Mouse (Mus musculus) MEL-GATA-1-ER (cell line): ENCODE results near the gene Gpx6.
A peak's percentile ranks its signal among the peaks of the same experiment; 100 is the strongest.

Experiments used
- DNase-seq: peaks from one replicate; pipeline ENCODE4 v3.0.0-alpha.2; 2012; ENCODE audit warnings: low read depth; ENCODE audit errors: extremely low read depth

Gene Gpx6

DNA sequence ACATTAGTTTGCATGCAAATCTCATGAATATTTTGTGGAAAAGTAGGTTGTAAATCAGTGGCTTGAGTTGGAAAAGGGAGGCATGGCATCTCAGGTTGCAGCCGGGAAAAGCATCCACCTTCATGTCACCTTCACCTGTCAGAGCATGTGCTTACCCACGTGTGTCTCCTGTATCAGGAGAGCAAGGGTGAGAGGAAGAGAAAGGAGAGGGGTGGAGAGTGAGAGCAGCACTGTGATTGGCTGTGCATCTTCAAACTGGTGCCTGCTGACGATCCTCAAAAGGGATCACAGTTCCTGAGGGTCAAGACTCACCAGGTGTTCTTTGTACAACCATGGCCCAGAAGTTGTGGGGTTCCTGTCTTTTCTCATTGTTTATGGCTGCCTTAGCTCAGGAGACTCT, at the start of gene Gpx6:
Gene Gpx6 (plus strand): TSS at position 200 of the 400 bp plus-strand sequence.
- DNase-seq: no peak

GRCm38 (mm10) chr13:21262787-21263461, 49.0 kb upstream of the Gpx6 start:
- DNase-seq: no peak

GRCm38 (mm10) chr13:21263910-21264309, 48.0 kb upstream of the Gpx6 start:
- no peak for DNase-seq

DNA sequence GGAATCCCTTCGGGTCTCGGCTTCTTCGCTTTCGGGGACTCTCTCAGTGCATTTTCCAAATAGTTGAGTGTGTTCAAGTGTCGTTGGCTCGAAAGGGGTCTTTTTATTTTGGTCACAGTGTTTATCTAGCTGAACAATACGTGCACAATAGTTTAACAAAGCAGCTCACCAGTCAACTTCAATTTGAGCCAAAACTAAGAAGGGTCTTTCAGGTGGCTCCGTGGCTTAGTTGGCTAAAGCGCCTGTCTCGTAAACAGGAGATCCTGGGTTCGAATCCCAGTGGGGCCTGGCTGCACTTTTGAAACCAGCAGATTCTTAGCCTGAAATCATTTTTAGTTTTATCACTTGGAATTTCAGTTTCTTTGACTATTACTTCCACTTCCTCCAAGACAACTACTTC, 47.6 kb upstream of the Gpx6 start:
- no peak for DNase-seq

DNA sequence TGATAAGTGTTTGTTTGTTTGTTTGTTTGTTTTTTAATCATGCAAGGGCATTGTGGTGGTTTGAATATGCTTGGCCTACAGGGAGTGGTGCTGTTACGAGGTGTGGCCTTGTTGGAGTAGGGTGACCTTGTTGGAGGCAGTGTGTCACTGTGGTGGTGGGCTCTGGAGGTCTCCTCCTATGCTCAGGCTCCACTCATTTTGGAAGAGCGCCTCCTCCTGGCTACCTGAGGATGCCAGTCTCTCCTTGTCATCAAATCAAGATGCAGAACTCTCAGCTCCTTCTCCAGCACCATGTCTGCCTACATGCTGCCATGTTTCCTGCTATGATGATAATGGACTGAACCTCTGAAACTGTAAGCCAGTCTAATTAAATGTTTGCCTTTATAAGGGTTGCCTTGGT, 46.2 kb upstream of the Gpx6 start:
- no peak for DNase-seq

- DNase-seq: no peak
Measured at GRCm38 (mm10) chr13:21267541-21267940, 44.4 kb upstream of the Gpx6 start.

- DNase-seq: no peak
Measured at GRCm38 (mm10) chr13:21268262-21268661, 43.7 kb upstream of the Gpx6 start.

DNA sequence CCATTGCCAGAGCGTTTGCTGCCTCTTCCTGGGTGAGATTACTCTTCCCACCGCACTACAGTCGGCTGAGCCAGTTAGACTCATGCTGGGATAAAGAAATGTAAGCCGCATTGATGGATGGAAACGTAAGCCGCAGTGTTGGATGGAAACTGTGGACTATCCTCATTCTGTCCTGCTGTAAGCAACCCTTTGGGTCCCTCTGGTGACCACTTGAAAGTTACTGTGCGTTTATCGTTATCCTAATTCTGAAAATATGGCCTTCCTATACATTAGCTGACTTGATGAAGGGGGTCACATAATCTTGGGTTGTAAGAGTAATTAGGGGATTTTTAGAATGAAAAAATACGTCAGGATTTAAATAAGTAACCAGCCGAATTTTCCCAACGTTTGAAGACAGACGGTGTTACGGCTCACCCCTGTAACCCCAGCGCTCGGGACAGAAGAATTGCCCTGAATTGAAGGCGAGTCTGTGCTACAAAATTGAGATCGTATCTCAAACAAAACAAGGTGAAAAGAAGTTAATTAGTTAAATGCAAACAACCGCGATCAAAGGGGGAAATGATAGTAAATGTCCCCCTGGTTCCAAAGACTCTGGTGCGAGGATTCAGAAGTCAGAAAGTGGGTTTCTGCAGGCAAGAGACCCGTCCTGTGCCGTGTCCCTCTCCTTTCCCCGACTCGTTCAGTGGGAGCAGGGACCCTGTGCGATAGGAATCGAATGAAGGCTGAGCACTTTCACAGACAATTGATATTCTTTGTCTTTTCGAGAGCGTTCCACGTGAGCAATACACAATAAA, 36.7 kb upstream of the Gpx6 start:
- no peak for DNase-seq

DNA sequence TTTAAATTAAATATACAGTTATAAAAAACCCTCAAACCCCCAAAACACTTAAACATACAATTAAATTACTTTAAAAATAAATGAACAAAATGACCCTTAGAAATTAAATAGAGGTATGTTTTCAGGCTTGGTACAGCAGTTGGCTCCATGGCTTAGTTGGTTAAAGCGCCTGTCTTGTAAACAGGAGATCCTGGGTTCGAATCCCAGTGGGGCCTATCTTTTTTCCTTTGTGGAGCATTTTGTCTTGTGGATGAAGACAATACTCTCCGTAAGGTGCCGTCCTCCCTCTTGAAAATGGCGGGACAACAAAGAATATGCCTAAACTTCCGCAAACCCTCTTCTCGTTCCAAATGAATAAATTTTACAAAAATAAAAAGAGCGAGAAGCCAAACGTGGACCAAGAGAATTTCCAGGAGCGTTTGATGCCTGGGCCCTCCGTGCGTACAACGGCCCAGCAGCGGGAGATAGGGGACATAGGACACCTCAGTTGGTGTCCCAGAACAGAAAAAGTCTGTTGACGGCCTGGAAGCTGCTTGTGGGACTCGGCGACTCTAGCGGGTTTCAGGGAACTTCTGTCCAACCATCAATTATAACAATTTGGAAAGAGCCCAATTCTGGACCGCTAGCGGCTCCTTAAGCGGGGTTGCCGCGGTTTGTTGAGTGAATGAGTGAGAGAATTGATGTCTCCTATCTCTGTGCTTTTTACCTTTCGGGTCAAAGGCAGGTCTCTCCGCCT, 35.9 kb upstream of the Gpx6 start:
- peak; percentile 84 for DNase-seq

DNA sequence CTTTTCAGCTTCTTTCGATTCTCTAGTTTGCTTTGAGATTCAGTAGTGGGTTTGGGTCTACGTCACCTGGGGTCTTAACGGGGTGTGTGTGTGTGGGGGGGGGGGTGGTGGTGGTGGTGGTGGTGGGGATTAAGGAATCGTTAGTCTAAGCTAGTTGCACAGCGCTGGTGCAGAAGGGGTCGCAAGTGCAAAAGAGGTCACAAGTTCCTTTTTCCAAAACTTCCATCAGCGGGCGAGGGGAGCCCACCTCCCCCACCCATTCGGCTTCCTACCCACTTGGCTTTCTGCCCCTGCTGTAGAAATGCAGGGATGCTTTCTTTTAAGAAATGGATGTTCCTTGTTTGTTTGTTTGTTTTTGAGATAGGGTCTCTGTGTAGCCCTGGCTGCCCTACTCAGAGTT, 35.4 kb upstream of the Gpx6 start:
- no peak for DNase-seq

DNA sequence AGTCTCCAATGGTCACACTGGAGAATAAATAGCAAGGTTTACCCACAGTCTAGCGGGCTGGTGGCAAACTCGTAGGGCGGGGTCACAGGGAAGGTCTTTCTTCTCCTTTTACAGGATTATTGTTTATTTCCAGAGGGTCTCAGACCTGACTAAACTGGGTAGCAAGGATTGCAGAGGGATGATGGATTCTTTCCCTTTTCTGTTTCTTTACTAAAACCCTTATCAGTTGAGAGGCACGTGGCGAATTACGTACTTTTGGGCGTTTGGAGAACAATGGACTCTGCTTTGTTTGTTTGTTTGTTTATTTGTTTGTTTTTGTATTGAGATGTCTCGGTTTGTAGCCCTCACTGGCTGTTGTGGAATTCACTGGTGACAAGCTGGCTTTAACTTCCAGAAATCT, 32.8 kb upstream of the Gpx6 start:
- no peak for DNase-seq

GRCm38 (mm10) chr13:21279559-21279958, 32.4 kb upstream of the Gpx6 start:
- peak; percentile 89 for DNase-seq

DNA sequence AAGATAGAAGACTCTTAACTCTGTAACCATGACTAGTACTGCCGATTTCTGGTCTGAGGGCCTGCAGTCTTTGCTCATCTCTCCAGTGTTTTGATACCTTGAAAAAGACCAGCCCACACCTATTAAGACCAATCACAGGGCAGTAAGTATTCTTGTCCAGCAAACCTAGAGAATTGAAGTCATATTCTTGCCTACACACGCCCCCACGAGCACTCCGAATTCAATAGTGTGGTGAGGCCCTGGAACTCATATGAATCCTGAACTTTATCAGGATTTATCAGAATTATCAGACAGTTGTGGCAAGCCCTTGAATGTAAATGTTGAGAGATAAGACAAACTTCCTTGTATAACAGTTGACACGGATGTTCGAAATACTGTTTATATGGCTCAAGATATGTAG, 19.3 kb upstream of the Gpx6 start, which contains the start of gene Gpx5:
Gene Gpx5 (minus strand): TSS at position 101 of the 400 bp plus-strand sequence.
- no peak for DNase-seq

GRCm38 (mm10) chr13:21298557-21298956, 13.4 kb upstream of the Gpx6 start:
- no peak for DNase-seq

DNA sequence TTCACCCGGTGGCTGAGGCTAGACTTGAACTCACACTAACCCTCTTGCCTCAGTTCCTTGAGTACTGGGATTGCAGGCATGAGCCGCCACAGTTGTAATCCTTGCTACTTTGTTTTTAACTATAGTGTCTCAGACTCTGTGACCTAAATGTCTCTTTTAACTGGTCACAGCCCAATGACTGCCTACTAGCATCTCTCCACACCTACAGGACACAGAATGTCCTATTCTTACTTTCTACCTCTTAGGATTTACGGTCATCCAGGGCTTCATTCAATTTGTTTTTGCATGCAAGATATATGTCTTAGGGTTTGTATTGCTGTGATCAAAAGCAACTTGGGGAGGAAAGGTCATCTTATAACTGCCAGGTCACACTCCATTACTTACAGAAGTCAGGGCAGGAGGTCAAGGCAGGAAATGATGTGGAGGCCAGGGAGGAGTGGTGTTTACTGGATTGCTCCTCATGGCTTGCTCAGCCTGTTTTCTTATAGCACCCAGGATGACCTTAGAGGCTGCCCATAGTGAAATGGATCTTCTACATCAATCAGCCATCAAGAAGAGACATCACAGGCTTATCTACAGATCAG, 7.3 kb upstream of the Gpx6 start:
- no peak for DNase-seq

DNA sequence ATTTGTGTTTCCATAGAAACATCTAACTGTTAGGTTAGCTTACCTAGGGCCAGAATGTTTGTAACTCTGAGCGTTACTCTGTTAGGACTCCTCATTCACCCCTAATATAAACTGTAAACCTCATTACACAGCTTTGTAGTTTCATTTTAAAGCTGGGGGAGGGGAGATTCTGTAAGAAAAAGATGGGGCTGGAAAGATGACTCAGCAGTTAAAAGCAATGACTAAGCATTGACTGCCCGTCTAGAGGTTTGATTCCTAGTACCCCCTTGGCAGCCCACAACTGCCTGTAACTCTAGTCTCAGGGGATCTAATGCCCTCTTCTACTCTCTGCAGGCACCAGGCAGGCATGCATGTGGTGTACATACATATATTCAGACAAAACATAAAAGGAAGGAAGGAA, 2.1 kb upstream of the Gpx6 start:
- peak; percentile 11 for DNase-seq

DNA sequence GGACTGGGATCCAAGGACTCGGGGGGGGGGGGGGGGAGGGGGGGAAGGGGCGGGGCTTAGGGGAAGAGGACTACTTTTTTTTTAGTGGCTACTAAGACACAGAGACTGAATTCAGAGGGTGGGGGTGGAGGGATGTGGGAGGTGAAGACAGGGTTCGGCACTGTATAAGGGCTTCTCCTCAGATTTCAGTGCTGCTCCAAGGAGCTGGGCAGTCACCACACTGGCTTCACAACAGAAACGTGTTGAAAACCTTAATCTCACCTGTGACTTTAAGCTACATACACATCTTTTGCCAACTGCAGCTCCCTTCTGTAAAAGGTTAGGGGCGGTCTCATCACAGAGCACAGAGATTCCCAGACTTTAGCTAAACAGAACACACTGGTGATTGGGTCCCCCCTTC, 929 bp downstream of the Gpx6 start:
- no peak for DNase-seq

GRCm38 (mm10) chr13:21313903-21314302, 2.0 kb downstream of the Gpx6 start:
- DNase-seq: no peak

DNA sequence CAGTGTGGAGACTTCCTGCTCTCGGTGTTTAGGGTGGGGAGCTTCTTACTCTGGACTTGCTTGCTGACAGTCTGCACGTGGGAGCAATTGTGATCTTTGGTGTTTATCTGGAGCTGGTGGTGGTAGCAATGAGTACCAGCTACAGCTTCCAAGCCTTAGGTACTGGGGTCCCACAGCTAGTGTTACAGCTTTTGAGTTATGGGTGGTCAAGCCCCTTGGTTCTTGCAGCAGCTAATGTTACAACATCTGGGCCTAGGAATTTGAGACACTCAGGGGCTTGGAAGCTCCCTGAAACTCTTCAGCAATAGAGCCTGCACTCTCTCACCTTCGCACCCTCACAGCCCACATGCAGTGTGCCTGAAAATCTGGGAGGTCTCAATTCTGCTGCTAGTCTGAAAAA, 8.3 kb downstream of the Gpx6 start:
- no peak for DNase-seq

DNA sequence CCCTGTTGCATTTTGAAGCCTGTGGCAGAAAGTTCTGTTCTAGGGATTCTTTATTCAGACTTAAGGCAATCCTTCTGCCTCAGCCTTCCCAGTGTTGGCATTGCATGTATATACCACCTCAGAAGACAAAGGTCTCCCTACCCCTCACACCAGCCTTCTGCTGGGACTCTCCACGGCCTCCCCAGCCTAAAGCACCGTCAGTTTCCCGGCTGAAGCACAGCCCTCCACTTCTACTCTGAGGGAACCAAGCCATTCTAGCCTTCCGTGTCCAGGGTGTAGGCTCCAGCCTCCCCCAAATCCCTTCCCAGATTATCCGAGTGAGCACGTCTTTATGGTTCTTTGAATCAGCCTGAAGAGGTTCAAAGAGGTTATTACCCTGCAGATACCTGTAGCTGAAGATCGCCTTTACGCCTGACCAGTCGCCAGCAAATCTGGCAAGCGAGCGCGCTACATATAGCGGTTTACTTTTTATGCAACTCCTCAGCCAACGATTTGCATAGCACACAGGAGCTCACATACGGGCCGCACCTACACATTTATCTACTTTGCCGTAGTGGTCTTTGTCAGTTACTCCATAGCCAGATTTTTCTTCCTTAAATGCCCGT, 10.1 kb downstream of the Gpx6 start:
- peak; percentile 18 for DNase-seq
